Mouse (Mus musculus) liver, embryonic 16.5 days (tissue): ENCODE measurements around the gene Ppip5k1. TPM values are rescaled to one million over a fixed set of nuclear protein-coding genes. Genes with fewer than 3 reads are reported as not detected.

Experiments used
- ATAC-seq: fragments of 200-750 bp; cut with Nextera tagmentation; 2 replicates; pipeline ENCODE4 v1.8.0; 2017; ENCODE audit warnings: low read depth, mild to moderate bottlenecking, moderate number of reproducible peaks, moderate library complexity
- H3K27ac ChIP-seq: fragments of 300-500 bp; sonication (generic); 2 replicates; pipeline ENCODE4 v1.5.1; 2014; ENCODE audit warnings: mild to moderate bottlenecking, low read length
- H3K27me3 ChIP-seq: fragments of 300-500 bp; sonication (generic); 2 replicates; pipeline ENCODE4 v1.6.1; 2014; ENCODE audit warnings: low read depth, low read length, mixed read lengths; ENCODE audit not compliant: control insufficient read depth, insufficient read depth
- H3K36me3 ChIP-seq: fragments of 300-500 bp; sonication (generic); 2 replicates; pipeline ENCODE4 v1.6.1; 2014; ENCODE audit warnings: mild to moderate bottlenecking; ENCODE audit not compliant: control insufficient read depth, insufficient read depth
- H3K4me1 ChIP-seq: fragments of 300-500 bp; sonication (generic); 2 replicates; pipeline ENCODE4 v1.6.1; 2014; ENCODE audit warnings: low read depth, low read length, mixed read lengths; ENCODE audit not compliant: control insufficient read depth
- H3K4me2 ChIP-seq: fragments of 300-500 bp; sonication (generic); 2 replicates; pipeline ENCODE4 v1.6.1; 2014; ENCODE audit warnings: low read depth, low read length, mixed read lengths
- H3K4me3 ChIP-seq: fragments of 300-500 bp; sonication (generic); 2 replicates; pipeline ENCODE4 v1.5.1; 2014; ENCODE audit warnings: low read depth, mild to moderate bottlenecking, low read length
- H3K9ac ChIP-seq: fragments of 300-500 bp; sonication (generic); 2 replicates; pipeline ENCODE4 v1.6.1; 2014; ENCODE audit warnings: low read depth, low read length
- H3K9me3 ChIP-seq: fragments of 300-500 bp; sonication (generic); replicated peaks from 2 replicates; pipeline ENCODE4 v1.6.1; 2016; ENCODE audit warnings: low read length; ENCODE audit not compliant: control insufficient read depth
- WGBS: fragments of 180-500 bp; shearing (Covaris S2); extraction: QIAGEN DNeasy Blood & Tissue Kit; methylation state at CpG from one replicate; pipeline ENCODE4 v1.1.7; 2014; ENCODE audit not compliant: insufficient replicate concordance; 5-methylcytosine and 5-hydroxymethylcytosine counted together
- polyA plus RNA-seq: library from polyadenylated mRNA; unstranded; fragments of >200 nt; fragmentation: Nextera tagmentation; extraction: Ambion mirVana; gene quantifications from 2 replicates; pipeline ENCODE4 v1.2.1, GENCODE M21; 2015

The Ppip5k1 gene
- polyA plus RNA-seq, 1 experiment from 2014 or later, result 5.6 TPM

DNA sequence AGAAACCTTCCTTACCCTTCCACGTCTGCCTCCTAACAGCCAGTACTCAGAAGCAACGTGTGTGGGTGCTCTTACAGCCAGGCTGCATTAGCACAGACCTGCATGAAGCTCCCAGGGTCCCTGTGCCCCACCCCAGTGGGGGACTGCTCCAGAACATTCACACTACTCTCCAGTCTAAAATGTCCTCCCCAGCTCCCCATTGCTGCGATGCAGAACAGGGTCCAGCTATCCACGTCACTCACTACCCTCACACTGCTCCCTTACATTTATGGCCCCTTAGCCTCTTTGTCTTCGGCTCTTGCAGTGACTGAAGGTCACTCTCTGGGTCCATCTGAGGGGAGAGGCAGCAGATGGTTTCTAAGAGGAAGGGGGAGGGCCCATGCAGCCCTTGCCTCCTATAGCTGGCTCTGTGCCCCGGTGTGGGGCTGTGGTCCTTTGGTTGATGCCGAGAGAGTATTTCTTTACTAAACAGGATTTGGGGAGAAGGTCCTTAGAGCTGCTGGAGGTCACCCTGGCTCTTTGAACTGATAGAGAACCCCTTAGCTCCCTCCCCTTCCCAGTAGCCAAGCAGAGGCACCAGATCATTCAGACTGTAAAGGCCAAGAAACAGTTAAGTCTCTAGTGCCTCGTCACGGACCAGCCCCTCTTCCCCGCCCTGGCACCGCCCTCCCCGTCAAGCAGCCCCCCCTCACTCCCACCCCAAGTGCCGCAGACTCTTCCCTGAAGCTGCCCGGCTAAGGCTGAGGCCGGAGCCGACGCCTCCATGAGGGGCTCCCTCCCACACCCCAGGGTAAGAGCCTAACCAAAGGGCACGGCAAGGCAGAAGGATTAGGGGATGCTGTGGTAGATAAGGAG, 60.2 kb downstream of the Ppip5k1 start:
- Histone ChIP-seq H3K9me3 (no peaks in the 10 kb centered on the region), H3K4me3 (no peak overlapping the region), H3K4me1 (peaks cover under 1% of the 10 kb centered on the region), H3K27me3 (peaks cover 97% of the 10 kb centered on the region), H3K4me2 (no peak overlapping the region), H3K27ac (no peak overlapping the region), H3K9ac (no peak overlapping the region), H3K36me3 (no peaks in the 10 kb centered on the region)
- no peak for ATAC-seq
- WGBS, result 3% methylated on average over 18 of the region's 18 CpGs

DNA sequence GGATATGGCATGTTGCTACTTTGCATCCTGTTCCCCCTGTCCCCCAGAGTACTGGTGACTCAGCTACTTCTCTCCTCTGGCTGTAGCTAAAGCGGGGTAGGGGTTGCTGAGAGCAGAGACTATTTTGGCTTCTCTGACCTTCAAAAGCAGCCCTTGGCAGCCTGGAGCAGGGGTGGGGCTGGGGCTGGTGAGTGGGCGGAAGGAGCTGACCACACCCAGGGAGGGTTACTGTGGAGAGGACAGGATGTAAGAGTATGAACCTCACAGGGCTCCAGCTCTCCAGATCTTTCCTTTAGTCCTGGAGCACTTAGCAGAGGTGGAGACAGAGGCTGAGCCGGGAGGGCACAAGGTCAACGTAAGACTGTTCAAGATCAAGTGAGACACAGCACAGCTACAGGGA, 61.0 kb downstream of the Ppip5k1 start:
- no peak overlapping the region for H3K27ac ChIP-seq
- H3K9ac ChIP-seq, result no peak overlapping the region
- H3K4me2 ChIP-seq, result no peak overlapping the region
- no peaks in the 10 kb centered on the region for H3K9me3 ChIP-seq
- H3K36me3 ChIP-seq, result no peaks in the 10 kb centered on the region
- no peak for ATAC-seq
- WGBS, result 18% methylated on average over 4 of the region's 4 CpGs
- peaks cover 8% of the 10 kb centered on the region for H3K4me1 ChIP-seq
- peaks cover 97% of the 10 kb centered on the region for H3K27me3 ChIP-seq
- no peak overlapping the region for H3K4me3 ChIP-seq

DNA sequence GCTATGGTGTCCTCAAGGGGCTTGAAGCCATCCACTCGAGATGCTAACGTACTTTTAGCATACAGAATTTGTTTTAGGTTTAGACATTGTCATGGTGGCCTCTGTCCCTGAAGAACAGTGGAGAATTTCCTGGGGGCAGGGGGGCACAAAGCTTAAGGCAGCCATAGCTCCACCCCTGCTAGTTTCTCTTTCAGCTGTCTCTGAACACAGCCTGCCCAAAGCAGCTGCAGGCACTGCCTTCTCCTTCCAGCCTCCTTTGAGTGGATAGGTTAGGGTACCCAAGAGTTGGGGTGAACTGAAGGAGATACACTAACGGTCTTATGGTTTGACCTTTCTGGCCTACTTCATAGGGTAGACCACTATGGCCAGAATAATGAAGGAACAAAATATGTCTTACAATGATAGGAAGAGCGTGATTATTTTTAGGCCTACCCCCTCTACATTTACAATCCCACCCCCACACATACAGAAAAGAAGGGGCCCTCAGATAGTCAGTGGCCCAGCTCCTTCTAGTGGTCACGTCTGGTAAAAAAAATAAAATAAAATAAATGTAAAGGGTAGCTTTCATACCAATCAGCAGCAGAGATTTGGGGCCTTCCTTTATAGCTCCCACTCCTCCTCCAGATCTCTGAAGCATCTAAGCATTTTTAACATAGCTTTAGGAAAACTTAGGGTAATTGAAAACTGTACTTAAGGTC, 62.7 kb downstream of the Ppip5k1 start:
- no peak for ATAC-seq
- Histone ChIP-seq H3K9me3 (no peaks in the 10 kb centered on the region), H3K27me3 (peaks cover 96% of the 10 kb centered on the region)

DNA sequence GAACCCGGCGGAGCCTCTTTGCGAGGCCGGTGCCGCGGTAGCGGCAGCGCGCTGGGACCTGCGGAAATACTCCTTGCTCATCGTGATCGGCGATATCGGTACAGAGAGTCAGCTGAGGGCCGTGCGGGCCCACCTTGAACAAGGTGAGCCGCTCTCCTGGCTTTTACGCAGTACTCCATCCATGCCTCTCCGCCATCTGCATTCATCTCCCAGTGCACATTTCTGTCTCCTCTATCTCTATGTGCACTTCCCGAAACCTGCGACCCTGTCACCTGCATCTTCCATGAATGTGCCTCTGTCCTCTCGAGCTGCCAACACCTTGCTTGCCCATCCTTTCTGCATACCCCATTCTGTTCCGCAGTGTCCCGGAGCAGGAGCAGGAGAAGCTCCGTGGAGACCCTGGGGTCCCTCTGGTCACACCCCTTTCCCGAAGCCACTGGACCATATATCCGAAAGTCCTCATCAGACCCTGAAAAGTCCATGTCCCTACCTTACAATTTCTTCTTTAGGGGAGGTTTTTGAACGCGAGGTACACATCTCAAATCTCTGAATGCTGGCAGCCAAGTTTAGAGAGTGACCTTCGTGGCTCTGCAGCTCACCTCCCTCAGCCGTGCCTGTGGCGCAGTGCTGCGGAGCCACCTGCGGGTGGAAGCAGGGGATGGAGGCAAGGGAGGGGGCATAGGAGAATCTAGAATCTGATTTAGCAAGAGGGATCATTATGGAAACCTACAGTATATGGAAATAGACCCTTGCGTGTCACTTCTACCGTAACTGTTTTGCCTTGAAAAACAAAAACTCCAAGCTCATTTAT, 65.3 kb downstream of the Ppip5k1 start:
- peaks cover 11% of the 10 kb centered on the region for H3K4me1 ChIP-seq
- no peak for ATAC-seq
- WGBS, result 5% methylated on average over 30 of the region's 36 CpGs
- no peaks in the 10 kb centered on the region for H3K36me3 ChIP-seq
- H3K9ac ChIP-seq, result peak overlapping the region; percentile 42
- H3K9me3 ChIP-seq, result no peaks in the 10 kb centered on the region
- H3K27me3 ChIP-seq, result peaks cover 72% of the 10 kb centered on the region
- no peak overlapping the region for H3K27ac ChIP-seq
- H3K4me3 ChIP-seq, result peak overlapping the region; percentile 68
- peak overlapping the region; percentile 96 for H3K4me2 ChIP-seq

More for the DNA sequence above, 62.7 kb downstream of the Ppip5k1 start:
- Histone ChIP-seq H3K27ac (no peak overlapping the region), H3K4me2 (no peak overlapping the region), H3K9ac (no peak overlapping the region), H3K36me3 (no peaks in the 10 kb centered on the region), H3K4me1 (peaks cover 11% of the 10 kb centered on the region), H3K4me3 (no peak overlapping the region)
- WGBS, result 43% methylated on average over 5 of the region's 5 CpGs

DNA sequence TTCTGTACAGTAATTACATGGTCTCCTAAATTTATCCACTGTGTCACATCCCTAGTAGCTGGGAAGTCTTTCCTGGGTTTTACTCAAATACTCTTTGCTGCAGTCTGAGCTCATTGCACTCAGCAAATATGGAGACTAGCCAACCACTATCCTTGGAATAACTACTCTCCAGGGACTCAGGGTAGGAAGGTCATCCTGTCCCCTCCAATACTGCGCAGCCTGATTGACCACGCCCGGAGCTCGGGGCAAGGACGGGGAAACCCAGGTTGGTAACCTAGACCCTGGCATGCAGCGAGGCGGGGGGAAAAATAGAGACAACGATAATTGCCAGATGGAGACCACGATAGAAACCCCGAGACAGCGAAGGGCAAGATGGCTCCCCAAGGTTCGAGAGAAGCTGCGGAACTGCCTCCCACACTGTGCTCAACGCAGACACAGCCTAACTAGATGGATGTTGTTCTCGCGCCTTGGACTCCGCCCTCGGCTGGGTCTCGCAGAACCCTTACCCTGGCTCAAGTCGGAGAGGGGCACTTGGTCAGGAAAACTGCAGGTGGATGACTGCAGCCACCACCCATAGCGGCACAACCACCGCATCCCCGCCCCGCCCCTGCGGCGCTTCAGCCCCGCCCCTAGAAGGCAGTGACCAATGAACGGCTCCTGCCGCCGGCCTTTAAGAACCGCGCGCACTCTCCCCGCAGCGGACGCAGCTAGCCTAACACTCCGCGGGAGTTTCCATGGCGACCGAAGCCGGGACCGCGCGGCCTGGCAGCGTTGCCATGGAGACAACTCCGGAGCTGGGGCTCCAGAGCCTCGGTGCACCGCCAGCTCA, 66.1 kb downstream of the Ppip5k1 start, which contains the start of gene Map1a:
Map1a (plus strand) TSS at position 700 of the 829 bp plus-strand sequence.
- Histone ChIP-seq H3K36me3 (no peaks in the 10 kb centered on the region), H3K4me2 (peak within 1 kb of the TSS; percentile 96), H3K9ac (peak within 1 kb of the TSS; percentile 42), H3K27ac (no peak within 1 kb of the TSS), H3K9me3 (no peaks in the 10 kb centered on the region), H3K27me3 (peaks cover 64% of the 10 kb centered on the region), H3K4me1 (peaks cover 11% of the 10 kb centered on the region), H3K4me3 (peak within 1 kb of the TSS; percentile 68)
- peak; percentile 97 for ATAC-seq
- WGBS, result 2% methylated on average over 48 of the region's 48 CpGs

DNA sequence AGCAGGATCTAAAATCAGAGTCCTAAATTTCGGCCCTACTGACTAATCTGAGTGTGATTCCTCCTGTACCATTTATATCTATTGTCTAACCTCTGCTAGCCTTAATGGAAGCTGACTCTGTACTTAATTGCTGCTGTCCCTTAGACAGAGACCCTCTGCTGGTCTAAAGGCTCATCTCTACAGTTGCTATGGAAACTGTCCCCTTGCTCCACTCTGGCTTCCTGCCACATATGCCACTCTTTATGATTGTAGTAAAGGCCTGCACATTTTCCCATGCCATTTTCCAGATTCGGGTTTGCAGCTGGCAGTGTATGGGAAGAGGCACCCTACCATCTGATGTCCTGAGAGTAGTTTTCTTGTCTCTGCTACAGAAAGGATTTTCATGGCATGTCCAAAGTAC, 67.3 kb downstream of the Ppip5k1 start:
- H3K9me3 ChIP-seq, result no peaks in the 10 kb centered on the region
- ATAC-seq, result no peak
- H3K36me3 ChIP-seq, result no peaks in the 10 kb centered on the region
- no peak overlapping the region for H3K27ac ChIP-seq
- no peak overlapping the region for H3K9ac ChIP-seq
- H3K27me3 ChIP-seq, result peaks cover 51% of the 10 kb centered on the region
- no peak overlapping the region for H3K4me2 ChIP-seq
- H3K4me3 ChIP-seq, result no peak overlapping the region
- peaks cover 11% of the 10 kb centered on the region for H3K4me1 ChIP-seq
- 49% methylated on average over 2 of the region's 2 CpGs for WGBS

DNA sequence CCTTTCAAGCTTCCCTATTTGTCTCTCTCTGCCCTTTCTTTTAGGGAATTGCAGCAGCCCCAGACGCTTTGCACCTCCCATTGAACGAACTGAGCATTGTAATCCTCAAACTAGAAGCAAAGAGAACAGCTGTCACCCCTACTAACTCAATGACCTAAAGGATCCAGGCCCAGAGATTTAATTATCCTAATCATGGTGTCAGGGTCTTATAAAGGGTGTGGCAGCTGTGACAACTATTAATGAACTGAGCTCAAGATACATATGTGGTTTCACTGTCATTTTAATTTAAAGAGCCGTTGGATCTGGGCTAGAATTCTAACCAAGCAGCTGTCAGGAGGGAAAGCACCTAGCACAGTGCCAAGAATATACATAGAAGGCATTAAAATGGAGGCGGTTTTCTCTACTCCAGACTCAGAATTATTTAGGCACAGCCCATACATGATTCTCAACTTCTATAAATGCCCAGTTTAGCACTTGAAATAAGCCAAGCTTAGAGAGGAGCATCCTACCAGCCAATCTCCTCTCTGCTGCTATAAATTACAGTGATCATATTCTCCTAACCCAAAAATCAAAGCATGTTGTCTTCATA, 83.2 kb downstream of the Ppip5k1 start:
- no peaks in the 10 kb centered on the region for H3K36me3 ChIP-seq
- H3K4me2 ChIP-seq, result peak overlapping the region; percentile 79
- H3K27me3 ChIP-seq, result no peaks in the 10 kb centered on the region
- H3K4me1 ChIP-seq, result peaks cover 12% of the 10 kb centered on the region
- H3K9me3 ChIP-seq, result no peaks in the 10 kb centered on the region
- H3K4me3 ChIP-seq, result peak overlapping the region; percentile 92
- no peak for ATAC-seq
- H3K9ac ChIP-seq, result no peak overlapping the region; the same call in 1 of the 2 replicates
- H3K27ac ChIP-seq, result no peak overlapping the region
- 25% methylated on average over 4 of the region's 4 CpGs for WGBS
